Mouse (Mus musculus) stomach, embryonic 16.5 days (tissue): ENCODE measurements around the gene Tmem176a. TPM values are rescaled to one million over a fixed set of nuclear protein-coding genes. Genes with fewer than 3 reads are reported as not detected.

ENCODE experiments used
- ATAC-seq: fragments of 200-750 bp; cut with Nextera tagmentation; 2 replicates; pipeline ENCODE4 v1.8.0; 2017; ENCODE audit warnings: moderate number of reproducible peaks, moderate TSS enrichment; ENCODE audit not compliant: insufficient read depth, low FRiP score
- H3K27ac ChIP-seq: fragments of 300-500 bp; sonication (generic); 2 replicates; pipeline ENCODE4 v1.5.1; 2014; ENCODE audit warnings: low read length
- H3K27me3 ChIP-seq: fragments of 300-500 bp; sonication (generic); 2 replicates; pipeline ENCODE4 v1.6.1; 2014; ENCODE audit warnings: low read length, control low read depth, mixed read lengths; ENCODE audit not compliant: control insufficient read depth, insufficient read depth
- H3K36me3 ChIP-seq: fragments of 300-500 bp; sonication (generic); 2 replicates; pipeline ENCODE4 v1.6.1; 2014; ENCODE audit warnings: low read length; ENCODE audit not compliant: control insufficient read depth, insufficient read depth
- H3K4me1 ChIP-seq: fragments of 300-500 bp; sonication (generic); 2 replicates; pipeline ENCODE4 v1.6.1; 2014; ENCODE audit warnings: low read length, control low read depth, mixed read lengths; ENCODE audit not compliant: control insufficient read depth, insufficient read depth
- H3K4me2 ChIP-seq: fragments of 300-500 bp; sonication (generic); 2 replicates; pipeline ENCODE4 v1.6.1; 2014; ENCODE audit warnings: low read depth, low read length, mixed read lengths
- H3K4me3 ChIP-seq: fragments of 300-500 bp; sonication (generic); replicated peaks from 2 replicates; pipeline ENCODE4 v1.5.1; 2014; ENCODE audit warnings: mild to moderate bottlenecking, low read length
- H3K9ac ChIP-seq: fragments of 300-500 bp; sonication (generic); 2 replicates; pipeline ENCODE4 v1.6.1; 2014; ENCODE audit warnings: low read length
- H3K9me3 ChIP-seq: fragments of 300-500 bp; sonication (generic); replicated peaks from 2 replicates; pipeline ENCODE4 v1.6.1; 2016; ENCODE audit warnings: low read length, control low read depth; ENCODE audit not compliant: control insufficient read depth
- WGBS: fragments of 180-500 bp; shearing (Covaris S2); extraction: QIAGEN DNeasy Blood & Tissue Kit; methylation state at CpG from one replicate; pipeline ENCODE4 v1.1.7; 2014; 5-methylcytosine and 5-hydroxymethylcytosine counted together
- polyA plus RNA-seq: library from polyadenylated mRNA; unstranded; fragments of >200 nt; fragmentation: Nextera tagmentation; extraction: Ambion mirVana; gene quantifications from 2 replicates; pipeline ENCODE4 v1.2.1, GENCODE M21; 2015

Gene Tmem176a
- polyA plus RNA-seq, 1 experiment from 2014 or later: 157 TPM

GRCm38 (mm10) chr6:48894938-48895818 lies 54.5 kb downstream of the Tmem176a start:
- no peaks in the 10 kb centered on the region for H3K4me1 ChIP-seq
- H3K9me3 ChIP-seq: no peaks in the 10 kb centered on the region
- H3K27ac ChIP-seq: no peak overlapping the region; the same call in 1 of the 2 replicates
- H3K9ac ChIP-seq: no peak overlapping the region
- no peaks in the 10 kb centered on the region for H3K36me3 ChIP-seq
- H3K4me2 ChIP-seq: no peak overlapping the region
- no peak overlapping the region for H3K4me3 ChIP-seq
- H3K27me3 ChIP-seq: no peaks in the 10 kb centered on the region
- ATAC-seq: no peak
- WGBS: 79% methylated on average over 8 of the region's 8 CpGs

GRCm38 (mm10) chr6:48895941-48896340 lies 55.2 kb downstream of the Tmem176a start:
- H3K4me3 ChIP-seq: no peak overlapping the region
- no peak for ATAC-seq
- H3K4me2 ChIP-seq: no peak overlapping the region
- H3K9me3 ChIP-seq: no peaks in the 10 kb centered on the region
- no peaks in the 10 kb centered on the region for H3K36me3 ChIP-seq
- H3K9ac ChIP-seq: no peak overlapping the region
- no peak overlapping the region for H3K27ac ChIP-seq
- WGBS: 79% methylated on average over 5 of the region's 5 CpGs
- no peaks in the 10 kb centered on the region for H3K27me3 ChIP-seq
- no peaks in the 10 kb centered on the region for H3K4me1 ChIP-seq

Other genes with a start within 250 kb of the Tmem176a start
- 25.7 and 28.0 TPM in 2 replicates for gene Repin1, start 247.0 kb upstream of the Tmem176a start, polyA plus RNA-seq
- gene Gm44965, start 247.0 kb upstream of the Tmem176a start, polyA plus RNA-seq: 0.70 and 1.8 TPM in 2 replicates
- gene Zfp775, start 238.9 kb upstream of the Tmem176a start, polyA plus RNA-seq: 5.2 and 5.9 TPM in 2 replicates
- 1.1 and 1.3 TPM in 2 replicates for gene AI854703, start 214.2 kb upstream of the Tmem176a start, polyA plus RNA-seq
- gene Gimap8, start 193.7 kb upstream of the Tmem176a start, polyA plus RNA-seq: 1.6 and 1.8 TPM in 2 replicates
- gene Gimap9, start 164.8 kb upstream of the Tmem176a start, polyA plus RNA-seq: 8.9 and 9.8 TPM in 2 replicates
- gene Gimap4, start 156.4 kb upstream of the Tmem176a start, polyA plus RNA-seq: 19.3 and 22.2 TPM in 2 replicates
- 22.2 and 22.5 TPM in 2 replicates for gene Gimap6, start 132.7 kb upstream of the Tmem176a start, polyA plus RNA-seq
- 2.5 and 3.2 TPM in 2 replicates for gene Gm28053, start 122.3 kb upstream of the Tmem176a start, polyA plus RNA-seq
- 0.14 TPM in 1 of 2 replicates, not detected in the other for gene Gimap7, start 122.3 kb upstream of the Tmem176a start, polyA plus RNA-seq
- gene Gimap1, start 101.9 kb upstream of the Tmem176a start, polyA plus RNA-seq: 15.7 and 19.7 TPM in 2 replicates
- 6.9 and 8.1 TPM in 2 replicates for gene Gimap5, start 94.7 kb upstream of the Tmem176a start, polyA plus RNA-seq
- 0.14 and 0.17 TPM in 2 replicates for gene Gimap3, start 70.1 kb upstream of the Tmem176a start, polyA plus RNA-seq
- 302 and 332 TPM in 2 replicates for gene Tmem176b, start 577 bp downstream of the Tmem176a start, polyA plus RNA-seq
- gene Aoc1, start 32.0 kb downstream of the Tmem176a start, polyA plus RNA-seq: 2.5 and 4.6 TPM in 2 replicates
- gene 1600015I10Rik, start 89.0 kb downstream of the Tmem176a start, polyA plus RNA-seq: not detected in 2 replicates
- not detected in 2 replicates for gene Doxl2, start 134.0 kb downstream of the Tmem176a start, polyA plus RNA-seq
- gene Svs1, start 145.9 kb downstream of the Tmem176a start, polyA plus RNA-seq: not detected in 2 replicates
- gene Gpnmb, start 195.6 kb downstream of the Tmem176a start, polyA plus RNA-seq: 0.30 and 0.56 TPM in 2 replicates
- 52.6 and 67.5 TPM in 2 replicates for gene Malsu1, start 232.9 kb downstream of the Tmem176a start, polyA plus RNA-seq